Mouse (Mus musculus): ENCODE results near the gene Ptpn6.
A peak's percentile ranks its signal among the peaks of the same experiment; 100 is the strongest.

Ptpn6 gene

GRCm38 (mm10) chr6:124729850-124730705 is 8.4 kb downstream of the Ptpn6 start:
- DNase-seq (ENCODE audit: low spot score) = no peak

GRCm38 (mm10) chr6:124728621-124729020 is 9.9 kb downstream of the Ptpn6 start:
- DNase-seq (ENCODE audit: low spot score) = no peak

GRCm38 (mm10) chr6:124724472-124724871 is 14.0 kb downstream of the Ptpn6 start:
- no peak for DNase-seq (ENCODE audit: low spot score)

- no peak for DNase-seq (ENCODE audit: low spot score)
These were observed 15.0 kb downstream of the Ptpn6 start for GRCm38 (mm10) chr6:124723541-124723940.

- no peak for DNase-seq (ENCODE audit: low spot score)
These were observed 15.5 kb downstream of the Ptpn6 start for GRCm38 (mm10) chr6:124722876-124723473.

GRCm38 (mm10) chr6:124720904-124721303 is 17.6 kb downstream of the Ptpn6 start:
- DNase-seq (ENCODE audit: low spot score) = no peak

GRCm38 (mm10) chr6:124719354-124719978 is 19.0 kb downstream of the Ptpn6 start:
- no peak for DNase-seq (ENCODE audit: low spot score)

GRCm38 (mm10) chr6:124718703-124719102 is 19.8 kb downstream of the Ptpn6 start:
- no peak for DNase-seq (ENCODE audit: low spot score)

GRCm38 (mm10) chr6:124717968-124718367 is 20.5 kb downstream of the Ptpn6 start:
- peak; percentile 70 for DNase-seq (ENCODE audit: low spot score)

- DNase-seq (ENCODE audit: low spot score) = peak; percentile 68
These were observed 21.5 kb downstream of the Ptpn6 start for GRCm38 (mm10) chr6:124716864-124717490.

GRCm38 (mm10) chr6:124712918-124713317 is 25.6 kb downstream of the Ptpn6 start:
- no peak for DNase-seq (ENCODE audit: low spot score)

- DNase-seq (ENCODE audit: low spot score) = peak; percentile 98
These were observed 26.4 kb downstream of the Ptpn6 start, which contains the start of the genes Emg1 and Phb2 for GRCm38 (mm10) chr6:124711824-124712782. Gene Emg1 (minus strand): TSS chr6:124712178. Gene Phb2 (plus strand): TSS chr6:124712336.

- DNase-seq (ENCODE audit: low spot score) = no peak
These were observed 30.1 kb downstream of the Ptpn6 start for GRCm38 (mm10) chr6:124708289-124708889.

GRCm38 (mm10) chr6:124706061-124706627 is 32.4 kb downstream of the Ptpn6 start:
- no peak for DNase-seq (ENCODE audit: low spot score)

GRCm38 (mm10) chr6:124704417-124704816 is 34.1 kb downstream of the Ptpn6 start:
- DNase-seq (ENCODE audit: low spot score) = no peak

- DNase-seq (ENCODE audit: low spot score) = no peak
These were observed 34.7 kb downstream of the Ptpn6 start for GRCm38 (mm10) chr6:124703789-124704188.

GRCm38 (mm10) chr6:124702784-124703103 is 35.8 kb downstream of the Ptpn6 start:
- peak; percentile 83 for DNase-seq (ENCODE audit: low spot score)

- no peak for DNase-seq (ENCODE audit: low spot score)
These were observed 36.3 kb downstream of the Ptpn6 start for GRCm38 (mm10) chr6:124702102-124702783.

GRCm38 (mm10) chr6:124701338-124701737 is 37.2 kb downstream of the Ptpn6 start:
- DNase-seq (ENCODE audit: low spot score) = no peak
